Mouse (Mus musculus) gastrocnemius, postnatal 10 days (tissue): ENCODE data around the gene Stard5. TPM values are rescaled to one million over a fixed set of nuclear protein-coding genes. Genes with fewer than 3 reads are reported as not detected.

Experiments used
- DNase-seq: peaks from one replicate; pipeline ENCODE4 v3.0.0; 2021; ENCODE audit warnings: mixed read lengths
- total RNA-seq, 2 experiments: library from RNA; stranded (reverse); gene quantifications; 2 replicates each; pipeline ENCODE4 v1.2.3; 2021

Stard5 gene
- total RNA-seq, 2 experiments from 2014 or later = 8.6 to 9.1 TPM

DNA sequence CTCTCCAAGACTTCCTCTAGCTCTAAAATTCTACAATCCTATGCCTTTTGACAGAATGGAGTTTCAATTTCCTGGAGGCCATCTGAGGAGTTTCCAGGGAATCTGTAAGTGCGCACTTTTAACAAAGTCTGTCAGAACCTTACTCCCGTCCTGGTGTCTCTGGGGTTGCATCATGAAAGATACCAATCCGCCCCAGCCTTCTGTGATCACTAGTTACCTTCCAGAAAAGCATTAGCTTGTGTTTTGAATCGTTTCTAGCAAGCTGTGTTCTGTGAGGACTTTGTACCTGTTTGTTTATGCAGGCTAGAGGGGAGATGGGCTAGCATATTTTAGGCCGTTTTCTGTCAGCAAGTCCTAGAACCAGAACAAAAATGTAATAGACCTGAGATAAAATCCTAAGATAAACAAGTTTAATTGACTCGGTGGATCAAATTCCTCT, 942 bp downstream of the Stard5 start:
- no peak for DNase-seq

DNA sequence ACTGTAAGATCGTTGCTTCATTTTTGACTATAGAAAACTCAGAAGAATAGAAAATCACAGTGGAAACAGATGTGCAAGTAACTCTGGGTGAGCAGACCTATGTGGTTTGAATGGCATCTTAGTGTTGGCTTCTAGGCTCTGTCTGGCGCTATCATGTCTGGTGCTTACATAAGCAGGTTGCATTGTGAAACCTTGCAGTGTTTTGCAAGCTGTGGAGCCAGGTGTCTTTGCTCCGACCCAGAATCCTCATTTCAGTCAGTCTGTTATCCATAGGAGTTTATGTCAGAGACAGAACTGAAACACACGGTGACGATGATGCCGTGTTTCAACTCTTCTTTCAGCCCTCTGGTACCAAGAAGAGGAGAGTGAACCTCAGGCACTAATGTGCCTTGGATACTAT, 2.1 kb downstream of the Stard5 start:
- DNase-seq = no peak

DNA sequence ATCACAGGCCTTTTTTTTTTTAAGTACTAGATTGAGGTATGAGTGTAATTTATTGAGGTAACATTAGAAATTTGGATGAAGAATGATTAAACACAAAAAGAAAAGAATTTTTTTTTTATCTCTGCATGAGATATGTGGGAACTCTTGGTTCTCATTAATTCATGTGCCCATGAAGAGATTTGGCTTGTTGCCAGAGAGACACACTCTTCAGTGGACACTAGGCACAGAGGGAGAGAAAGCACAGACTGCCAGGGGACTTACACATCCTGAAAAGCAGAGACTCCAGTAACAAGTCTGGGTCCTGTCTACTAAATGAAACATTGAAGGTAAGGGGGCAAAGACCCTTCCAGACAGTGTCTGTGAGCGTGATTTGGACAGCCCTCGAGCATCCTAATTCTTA, 4.0 kb downstream of the Stard5 start:
- no peak for DNase-seq

DNA sequence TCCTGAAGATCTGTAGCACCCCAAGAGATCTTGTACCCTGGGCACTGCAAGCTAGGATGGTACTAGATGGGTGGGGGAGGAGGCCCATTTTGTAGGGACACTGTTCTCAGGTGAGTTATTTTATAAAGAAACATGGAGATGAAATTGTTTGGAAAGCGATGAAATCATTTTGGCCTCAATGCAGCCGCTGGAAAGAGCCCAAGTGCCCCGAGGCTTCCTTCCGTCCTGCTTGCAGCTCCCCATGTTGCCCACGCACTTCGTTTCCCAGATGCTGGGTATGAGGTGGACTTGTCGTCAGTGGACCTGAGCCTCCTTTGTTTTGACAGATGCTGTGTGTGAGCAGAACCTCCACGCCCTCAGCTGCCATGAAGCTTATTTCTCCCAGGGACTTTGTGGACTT, 4.7 kb downstream of the Stard5 start:
- DNase-seq = no peak

DNA sequence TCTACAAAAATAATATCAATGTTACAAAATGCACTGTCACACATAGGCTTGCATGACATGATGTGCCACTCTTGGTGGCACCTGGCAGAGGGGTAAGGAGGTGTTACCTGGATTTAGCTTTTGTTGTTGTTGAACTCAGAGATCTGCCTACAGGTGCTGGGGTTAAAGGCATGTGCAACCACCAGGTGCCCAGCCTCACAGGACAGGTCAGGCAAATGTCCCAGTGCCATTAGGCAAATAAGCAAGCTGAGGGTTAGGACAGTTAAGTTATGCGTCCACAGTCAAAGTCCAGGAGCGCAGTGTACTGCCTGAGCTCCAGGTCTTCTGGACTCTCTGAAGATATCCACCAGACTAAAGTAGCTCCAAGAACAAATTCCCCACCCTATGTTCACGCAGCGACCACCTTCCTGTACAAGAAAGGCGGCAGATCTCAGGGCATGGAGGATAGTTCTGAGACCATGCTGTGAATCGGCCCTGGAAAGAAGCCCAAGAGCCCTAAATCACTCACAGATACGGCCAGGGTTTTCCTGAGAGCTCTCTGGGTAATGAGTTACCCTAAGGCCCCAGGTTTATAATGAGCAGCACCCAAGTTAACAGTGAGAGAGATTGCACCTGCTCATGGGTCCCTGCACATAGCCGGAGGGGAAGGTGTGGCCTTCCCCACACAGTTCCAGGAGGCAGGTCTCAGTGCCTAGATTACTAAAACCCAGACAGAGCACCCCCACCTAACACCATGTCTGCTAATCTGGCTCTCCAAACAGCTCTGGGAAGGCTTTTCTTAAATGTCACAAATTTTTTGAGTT, 6.2 kb downstream of the Stard5 start:
- DNase-seq = no peak

DNA sequence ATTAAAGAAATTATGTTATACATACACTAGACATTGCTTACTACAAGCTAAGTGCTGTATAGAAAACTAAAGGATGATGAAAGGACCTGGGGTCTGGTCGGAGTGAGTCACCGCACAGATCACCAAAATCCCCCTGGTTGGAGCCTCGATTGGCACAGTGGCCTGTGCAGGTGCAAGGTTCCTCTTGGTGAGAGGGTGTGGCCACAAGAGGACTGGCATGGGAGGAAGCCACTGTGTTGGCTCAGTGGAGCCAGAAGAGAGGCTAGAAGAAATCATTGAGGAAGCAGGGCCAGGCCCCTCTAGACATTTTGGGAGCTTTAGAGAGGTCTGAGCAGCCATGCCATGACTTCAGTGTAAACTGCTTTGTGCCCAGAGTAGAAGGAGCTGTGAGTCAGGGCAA, 7.3 kb downstream of the Stard5 start:
- no peak for DNase-seq

DNA sequence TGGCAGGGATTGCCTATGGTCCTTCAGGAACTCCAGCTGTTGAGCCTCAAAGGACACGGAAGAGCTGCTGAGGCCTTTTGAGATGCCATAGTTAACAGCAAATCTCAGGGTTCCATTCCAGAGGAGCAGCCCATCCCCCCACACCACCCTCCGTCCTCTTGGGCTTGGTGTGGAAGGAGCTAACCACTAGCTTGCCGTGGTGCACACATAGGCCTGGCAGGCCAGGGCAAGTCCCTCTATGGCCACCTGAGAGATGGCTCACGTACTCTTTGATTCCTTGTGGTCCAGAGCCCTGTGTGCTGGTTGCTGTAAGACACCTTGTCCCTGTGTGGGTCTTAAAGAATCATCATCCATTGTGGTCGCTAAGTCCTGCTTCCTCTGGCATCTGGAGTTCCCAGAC, 8.8 kb downstream of the Stard5 start:
- no peak for DNase-seq

DNA sequence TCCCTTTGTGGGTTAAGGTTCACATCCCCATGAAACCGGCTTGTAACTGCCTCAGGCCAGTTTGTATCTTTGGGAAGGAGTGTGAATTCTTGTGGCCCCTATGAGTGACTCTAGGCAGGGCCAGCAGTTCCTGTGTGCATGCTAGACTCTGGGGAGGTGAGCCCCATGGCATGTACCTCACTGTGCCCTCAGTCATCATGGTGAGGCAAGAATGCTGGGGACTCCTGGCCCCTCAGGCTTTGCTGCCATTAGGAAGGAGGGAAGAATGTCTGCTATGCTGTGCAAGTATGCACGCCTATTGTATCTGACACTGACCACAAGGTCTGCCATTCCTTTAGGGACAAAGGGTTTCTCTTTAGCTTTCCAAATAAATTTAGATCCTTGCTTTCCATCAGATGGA, 9.4 kb downstream of the Stard5 start:
- no peak for DNase-seq

DNA sequence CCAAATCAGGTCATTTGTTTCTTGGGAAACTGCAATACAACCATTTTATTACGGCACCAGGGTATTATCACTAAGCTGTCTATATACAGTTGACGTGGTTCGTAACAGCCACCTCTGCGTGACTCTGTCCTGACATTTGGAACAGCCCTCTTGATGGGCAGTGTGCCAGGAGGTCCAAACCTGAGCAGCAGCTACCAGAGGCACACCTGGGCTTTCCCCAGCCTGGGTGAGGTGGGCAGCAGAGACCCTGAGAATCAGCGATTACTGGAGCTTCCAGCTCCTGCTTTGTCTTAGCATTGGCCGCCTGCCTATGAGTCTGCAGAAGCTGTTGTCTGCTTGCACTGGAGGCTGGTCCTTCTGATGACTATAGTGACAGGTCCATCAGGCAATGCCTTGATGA, 11.8 kb downstream of the Stard5 start:
- no peak for DNase-seq

DNA sequence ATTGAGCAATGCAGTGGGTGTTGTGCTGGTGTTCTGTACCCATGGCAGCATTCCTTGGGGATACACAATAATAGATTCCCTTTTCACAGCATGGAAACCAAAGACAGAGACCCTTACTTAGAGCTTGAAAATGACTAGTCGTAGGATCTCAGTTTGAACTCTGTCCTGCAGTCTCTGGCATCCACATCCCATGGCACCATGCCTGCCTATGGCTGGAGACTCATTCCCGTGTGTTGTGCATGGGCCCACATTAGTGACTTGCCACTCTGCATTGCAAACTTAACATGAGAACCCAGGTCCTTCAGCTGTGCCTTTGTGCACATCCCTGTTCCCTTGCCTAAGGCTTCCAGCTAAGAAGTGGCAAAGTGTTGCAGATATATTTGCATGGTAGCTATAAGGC, 13.0 kb downstream of the Stard5 start:
- DNase-seq = no peak

DNA sequence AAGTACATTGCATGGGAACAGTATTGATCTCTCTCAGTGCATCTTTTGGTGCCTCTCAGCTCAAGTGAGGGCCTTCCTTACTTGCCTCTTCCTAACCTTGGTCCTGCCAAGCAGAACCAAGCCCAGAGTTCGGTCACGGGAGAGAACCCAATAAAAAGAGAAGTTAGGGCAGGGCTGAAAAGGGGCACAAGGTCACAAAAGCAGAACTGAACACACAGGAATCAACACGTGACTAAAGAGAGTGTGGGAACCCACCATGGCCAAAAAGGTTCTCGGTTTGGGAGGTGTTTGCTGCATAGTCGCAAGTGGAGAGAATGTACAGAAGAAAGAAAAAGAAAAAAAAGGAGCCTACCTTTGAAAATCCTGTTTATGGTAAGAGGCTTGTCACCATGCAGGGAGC, 13.7 kb downstream of the Stard5 start:
- no peak for DNase-seq

DNA sequence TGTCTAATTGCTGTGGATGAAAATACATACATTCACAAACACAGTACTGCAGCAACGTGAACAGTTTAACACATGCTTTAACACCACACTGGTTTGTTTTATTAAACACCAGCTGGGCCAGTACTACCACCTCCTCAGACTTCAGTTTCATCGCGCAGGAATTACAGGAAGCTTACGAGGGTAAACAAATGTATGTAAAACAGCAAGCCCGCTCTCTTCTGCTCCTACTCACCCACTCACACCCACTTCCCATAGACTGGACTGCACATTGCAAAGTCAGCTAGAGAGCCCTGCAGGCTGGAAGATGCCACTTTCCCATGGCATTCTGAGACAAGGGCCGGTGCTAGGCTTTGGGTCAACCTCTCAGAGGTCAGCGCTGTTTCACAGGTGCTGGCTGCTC, 17.0 kb downstream of the Stard5 start:
- DNase-seq = no peak

DNA sequence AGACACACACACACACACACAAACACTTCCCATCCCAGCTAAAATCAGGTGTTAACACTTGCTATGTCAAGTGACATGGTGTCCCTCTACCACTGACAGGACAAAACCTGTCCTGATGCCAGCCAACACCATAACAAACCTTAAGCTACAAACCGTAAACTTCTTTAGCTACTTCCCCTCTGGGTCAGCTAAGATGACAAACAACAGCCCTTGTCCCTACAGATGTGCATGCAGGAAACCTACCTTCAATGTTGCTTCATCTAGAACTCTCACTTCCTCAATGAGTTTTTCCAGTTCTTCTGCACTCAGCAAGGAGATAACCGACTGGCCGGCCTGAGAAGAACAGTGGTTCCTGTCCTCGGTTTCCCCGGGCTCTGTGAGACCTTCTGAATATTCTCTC, 18.9 kb downstream of the Stard5 start:
- no peak for DNase-seq

DNA sequence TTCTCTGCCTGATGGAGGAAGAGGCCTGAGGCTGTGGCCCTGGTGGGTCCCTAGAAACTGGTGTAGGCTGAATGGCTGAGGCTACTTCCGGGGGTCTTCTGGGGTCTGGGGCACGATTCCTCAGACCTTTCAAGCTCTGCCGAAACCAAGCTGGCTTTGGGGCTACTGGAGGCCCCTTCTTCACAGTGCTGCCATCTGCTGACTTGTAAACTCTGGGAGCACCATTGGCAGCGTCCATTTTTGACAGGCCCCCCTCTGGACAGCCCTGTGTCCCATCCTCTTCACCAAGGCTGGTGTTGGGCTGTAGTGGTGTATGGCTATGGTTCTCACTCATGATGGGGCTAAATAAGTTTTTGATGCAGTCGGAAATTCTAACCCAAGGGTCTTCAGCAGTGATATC, 20.7 kb downstream of the Stard5 start:
- no peak for DNase-seq

DNA sequence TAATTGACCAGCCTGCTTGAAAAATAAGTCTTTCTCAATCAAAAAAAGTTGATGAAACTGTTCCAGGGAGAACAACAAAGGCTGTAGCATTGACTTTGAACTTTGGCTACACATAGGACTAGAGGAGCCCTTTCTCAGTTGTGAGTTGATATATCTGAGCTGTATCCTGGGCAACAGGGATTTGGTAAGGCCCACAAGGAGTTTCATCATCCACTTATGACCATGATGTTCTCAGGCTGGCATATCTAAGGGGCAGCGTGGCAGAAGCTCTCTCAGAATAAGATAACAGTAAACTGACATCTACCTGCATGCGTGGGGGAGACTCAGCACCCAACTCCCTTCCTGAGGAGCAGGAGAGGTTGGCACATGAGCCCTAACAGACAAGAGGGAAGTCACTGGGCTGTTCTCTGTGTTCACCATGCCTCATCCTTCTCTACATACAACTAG, 21.9 kb downstream of the Stard5 start:
- no peak for DNase-seq

DNA sequence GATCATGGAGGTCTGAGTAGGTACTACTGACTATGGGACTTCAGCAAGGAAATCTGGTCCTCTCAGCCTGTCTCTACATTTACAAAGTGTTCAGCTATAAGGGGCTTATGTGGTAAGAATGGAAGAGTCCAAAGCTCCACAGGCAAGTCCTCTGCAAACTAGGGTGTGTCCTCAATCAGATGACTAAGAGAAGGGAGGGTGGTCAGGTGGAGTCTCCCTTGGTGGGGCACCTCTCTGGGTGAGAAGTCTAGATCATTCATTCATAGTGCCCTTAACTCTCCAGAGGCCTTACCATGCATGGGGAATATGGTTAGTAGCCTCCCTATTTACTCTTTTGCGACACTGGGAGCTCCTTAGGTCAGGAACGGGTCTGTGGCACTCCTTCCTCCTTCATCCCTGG, 22.4 kb downstream of the Stard5 start:
- no peak for DNase-seq

DNA sequence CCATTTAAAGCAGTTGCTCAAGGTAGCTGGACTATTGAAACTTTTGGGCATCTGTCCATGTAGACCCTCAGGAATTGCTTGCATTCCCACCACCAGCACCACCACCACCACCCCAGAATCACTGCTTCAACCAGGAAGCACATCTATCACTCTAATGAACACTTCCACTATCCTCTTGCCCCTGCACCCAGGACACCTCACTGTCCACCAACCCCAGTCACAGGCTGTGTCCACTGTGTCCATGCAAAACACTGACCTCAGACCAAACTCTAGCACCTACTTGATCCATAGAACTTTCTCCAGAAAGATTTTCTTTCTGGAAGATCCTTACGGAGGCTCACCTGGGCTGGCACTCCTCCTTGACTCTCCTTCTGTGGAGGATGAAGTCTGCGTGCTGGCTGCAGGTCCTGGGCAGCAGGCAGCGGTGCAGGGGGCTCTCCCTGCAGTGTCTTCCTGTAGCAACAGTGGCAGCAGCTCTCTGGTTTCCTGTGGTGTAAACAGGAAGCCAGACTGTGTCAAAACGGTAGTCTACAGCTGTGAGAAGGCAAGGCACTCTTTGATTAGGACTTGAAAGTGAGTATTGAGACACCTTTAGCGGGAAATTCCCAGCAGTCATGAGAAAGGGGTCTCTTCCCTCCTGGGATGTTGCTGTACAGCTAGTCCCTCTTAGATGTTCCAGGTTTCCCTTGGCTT, 23.3 kb downstream of the Stard5 start:
- no peak for DNase-seq

DNA sequence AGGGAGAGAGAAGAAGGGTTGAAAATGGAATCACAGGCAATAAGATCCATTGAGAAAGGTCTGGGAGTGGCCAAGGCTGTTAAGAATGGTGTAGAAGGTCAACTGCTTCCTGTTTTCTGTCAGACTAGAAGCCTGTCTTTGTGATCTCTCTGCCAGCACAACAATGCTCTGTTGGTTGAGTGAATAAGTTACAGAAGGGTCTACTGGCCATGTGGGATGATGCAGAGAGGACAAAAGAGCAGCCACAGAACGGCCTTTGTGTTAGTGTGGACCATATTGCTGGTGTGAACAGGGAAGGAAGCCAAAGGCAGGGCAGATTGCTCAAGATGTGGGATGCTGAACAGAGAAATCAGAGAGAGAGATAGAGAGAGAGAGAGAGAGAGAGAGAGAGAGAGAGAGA, 27.0 kb downstream of the Stard5 start:
- DNase-seq = no peak

DNA sequence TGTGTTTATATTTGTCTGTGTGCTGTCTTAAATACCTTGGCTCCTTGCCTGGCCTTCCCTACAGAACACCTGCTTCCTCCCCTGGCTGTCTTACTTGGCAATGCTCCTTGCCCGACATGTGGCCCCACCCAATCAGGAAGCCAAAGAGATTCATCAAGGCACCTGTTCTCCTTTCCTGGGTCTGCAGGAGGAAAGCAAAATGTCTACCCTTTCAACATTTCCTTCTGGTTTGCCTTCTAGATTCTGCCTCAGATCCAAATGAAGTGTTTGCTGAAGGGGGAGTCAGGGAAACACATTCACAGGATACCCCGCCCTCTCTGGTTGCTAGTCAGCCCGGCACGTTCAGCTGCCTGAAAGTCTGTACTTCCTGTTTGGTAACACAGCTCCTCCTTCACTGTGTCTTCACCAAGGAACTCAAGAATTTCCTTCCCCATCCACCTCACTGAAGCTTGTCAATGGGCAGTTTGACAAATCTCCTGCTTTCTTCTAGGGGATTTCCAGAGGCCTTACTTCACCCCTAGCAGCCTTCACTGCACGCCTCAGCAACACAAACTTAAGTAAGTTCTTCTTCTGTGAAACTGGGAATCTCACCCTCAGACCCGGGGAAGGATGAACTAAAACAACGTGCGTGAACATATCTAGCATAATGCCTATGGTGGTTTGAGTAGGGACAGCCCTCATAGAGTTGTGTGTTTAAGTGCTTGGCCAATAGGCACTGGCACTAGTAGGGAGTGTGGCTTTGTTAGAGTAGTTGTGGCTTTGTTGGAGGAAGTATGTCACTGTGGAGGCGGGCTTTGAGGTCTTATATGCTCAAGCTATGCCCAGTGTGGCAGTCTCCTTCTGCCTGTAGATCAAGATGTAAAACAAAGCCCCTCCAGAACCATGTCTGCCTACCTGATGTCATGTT, 27.7 kb downstream of the Stard5 start:
- DNase-seq = no peak

DNA sequence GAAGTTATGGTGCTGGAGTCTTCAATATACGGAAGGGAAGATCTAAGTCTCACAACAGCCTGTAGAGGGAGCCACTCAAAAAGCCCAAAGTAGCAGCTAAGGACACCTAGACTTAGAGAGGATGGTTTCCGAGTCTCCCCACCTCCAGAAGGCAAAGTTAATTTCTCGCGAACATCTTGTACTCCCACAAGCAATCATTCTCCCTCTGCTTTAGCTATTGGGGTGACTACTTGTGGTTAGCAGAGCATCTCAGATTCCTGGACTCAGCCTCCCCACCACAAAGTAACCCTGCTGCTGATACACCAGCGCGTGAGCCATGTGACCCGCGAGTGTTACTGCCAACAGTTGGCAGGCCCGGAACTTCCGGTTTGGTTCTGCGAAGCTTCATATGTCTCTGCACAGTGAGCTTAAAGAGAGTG, 28.5 kb downstream of the Stard5 start:
- no peak for DNase-seq

DNA sequence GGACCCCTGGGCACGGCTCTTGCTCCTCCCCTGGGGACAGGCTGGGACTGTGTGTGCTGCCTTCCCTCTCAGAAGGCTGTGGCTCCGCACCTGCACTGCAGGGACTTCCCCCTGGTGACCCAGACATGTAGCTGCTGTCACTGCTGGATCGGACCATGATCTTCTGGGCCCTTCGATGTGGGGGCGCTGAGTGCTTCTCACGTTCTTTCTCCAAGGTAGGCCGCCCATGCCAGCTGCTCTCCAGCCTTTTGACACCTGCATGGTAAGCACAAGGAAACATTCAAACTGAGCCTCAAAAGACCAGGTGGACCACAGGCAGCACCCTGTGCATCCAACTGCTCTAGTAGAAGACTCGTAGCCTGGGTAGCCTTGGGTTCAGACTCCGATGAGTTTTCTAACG, 29.3 kb downstream of the Stard5 start:
- no peak for DNase-seq

DNA sequence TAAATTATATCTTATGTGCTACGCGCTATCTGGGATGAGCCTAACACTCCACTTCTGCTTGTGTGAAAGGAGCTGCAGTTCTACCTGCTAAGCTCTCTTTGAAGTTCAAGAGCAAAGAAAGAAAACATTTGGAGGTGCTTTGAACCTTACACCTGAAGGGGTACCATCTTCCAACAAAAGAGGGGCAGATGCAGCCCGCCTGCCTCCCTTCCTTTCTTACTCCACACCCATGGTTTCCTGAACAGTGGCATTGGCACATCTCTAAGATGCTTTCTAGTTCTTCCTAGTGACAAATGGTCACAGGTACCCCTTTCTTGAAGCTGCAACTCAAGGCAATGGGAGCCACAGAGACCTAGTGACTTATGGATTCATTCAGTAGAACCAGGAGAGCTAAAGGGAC, 30.0 kb downstream of the Stard5 start:
- no peak for DNase-seq
